Mouse (Mus musculus) brain, adult 10 weeks (tissue): Measurements from ENCODE around the gene Hspb11. TPM values are rescaled to one million over a fixed set of nuclear protein-coding genes. Genes with fewer than 3 reads are reported as not detected.

Experiments
- polyA plus RNA-seq: library from polyadenylated mRNA; stranded (reverse); fragments of 350-450 nt; fragmentation: Illumina TruSeq; extraction: RNeasy Lipid Tissue Mini Kit (QIAGEN cat#74804); gene quantifications from one replicate; pipeline ENCODE4 v1.2.3, GENCODE M21; 2015; ENCODE audit warnings: low read depth, low replicate concordance

The Hspb11 gene
- polyA plus RNA-seq = 34.7 TPM

GRCm38 (mm10) chr4:107253125-107254091, at the start of gene Hspb11, which contains the start of gene Lrrc42:
Hspb11 (plus strand) TSS chr4:107253593.
Lrrc42 (minus strand) TSS chr4:107253532.

GRCm38 (mm10) chr4:107208880-107209279, 44.5 kb upstream of the Hspb11 start, which contains the start of gene Ldlrad1:
Ldlrad1 (plus strand) TSS chr4:107209180.

GRCm38 (mm10) chr4:107306966-107307365, 53.6 kb downstream of the Hspb11 start, which contains the start of gene Dio1:
Dio1 (minus strand) TSS chr4:107307169.

GRCm38 (mm10) chr4:107313690-107314478, 60.5 kb downstream of the Hspb11 start, which contains the start of gene Yipf1:
Yipf1 (plus strand) TSS chr4:107314363.

Other genes starting within 250 kb of the Hspb11 start
- 68.4 TPM for gene Mrpl37, start 186.7 kb upstream of the Hspb11 start, polyA plus RNA-seq
- 6.5 TPM for gene Cyb5rl, start 186.6 kb upstream of the Hspb11 start, polyA plus RNA-seq
- gene Cdcp2, start 156.7 kb upstream of the Hspb11 start, polyA plus RNA-seq = not detected
- gene Tmem59, start 75.2 kb upstream of the Hspb11 start, polyA plus RNA-seq = 349 TPM
- 17.0 TPM for gene Tceanc2, start 74.5 kb upstream of the Hspb11 start, polyA plus RNA-seq
- not detected for gene Ldlrad1, start 44.4 kb upstream of the Hspb11 start, polyA plus RNA-seq
- gene Lrrc42, start 61 bp upstream of the Hspb11 start, polyA plus RNA-seq = 28.3 TPM
- gene Dio1, start 53.6 kb downstream of the Hspb11 start, polyA plus RNA-seq = not detected
- 61.8 TPM for gene Yipf1, start 60.8 kb downstream of the Hspb11 start, polyA plus RNA-seq
- gene Ndc1, start 114.2 kb downstream of the Hspb11 start, polyA plus RNA-seq = 8.6 TPM
- 0.31 TPM for gene Glis1, start 181.0 kb downstream of the Hspb11 start, polyA plus RNA-seq